Mouse (Mus musculus) layer of hippocampus, postnatal 10 days (tissue): Measurements from ENCODE around the gene Efcab5. TPM values are rescaled to one million over a fixed set of nuclear protein-coding genes. Genes with fewer than 3 reads are reported as not detected.
A peak's percentile ranks its signal among the peaks of the same experiment; 100 is the strongest.
"Not testable (repeated sequence)": the region's sequence is repeated elsewhere in the genome, so short reads cannot be mapped to it uniquely, and the experiment has no call there.

ENCODE experiments used
- DNase-seq, 2 experiments: peaks; one replicate each; pipeline ENCODE4 v3.0.0; 2021; ENCODE audit warnings: low spot score in 2 of 2
- total RNA-seq, 2 experiments: library from RNA; stranded (reverse); gene quantifications; 2 replicates each; pipeline ENCODE4 v1.2.3; 2021

The Efcab5 gene
- total RNA-seq, 2 experiments from 2014 or later: 2.3 to 2.4 TPM

GRCm38 (mm10) chr11:77096991-77097390 is 91.8 kb downstream of the Efcab5 start:
- DNase-seq: no peak

- no peak for DNase-seq
Measured at GRCm38 (mm10) chr11:77096581-77096980, 92.2 kb downstream of the Efcab5 start.

GRCm38 (mm10) chr11:77095206-77095605 is 93.6 kb downstream of the Efcab5 start:
- DNase-seq: no peak

DNA sequence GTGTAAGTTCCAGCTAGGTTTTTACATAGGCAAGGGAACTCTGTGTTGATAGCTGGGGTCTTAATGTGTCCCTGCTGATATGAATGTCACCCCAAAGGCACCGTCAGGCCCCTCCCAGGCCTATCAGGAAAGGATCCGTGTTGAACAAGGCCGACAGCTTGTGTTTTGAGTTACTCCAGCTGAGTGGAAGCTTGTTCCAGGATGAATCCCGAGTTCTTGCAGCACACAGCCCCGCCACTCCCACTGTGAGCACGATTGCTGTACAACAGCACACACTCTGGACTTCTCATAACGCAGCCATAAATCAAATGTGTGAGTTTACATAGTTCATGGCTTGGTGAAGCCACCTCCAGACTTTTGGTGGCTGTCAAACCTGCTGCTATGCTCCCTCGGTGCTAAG is 94.6 kb downstream of the Efcab5 start:
- DNase-seq: no peak

GRCm38 (mm10) chr11:77093208-77093607 is 95.6 kb downstream of the Efcab5 start:
- DNase-seq: peak; percentile 58 to 59

DNA sequence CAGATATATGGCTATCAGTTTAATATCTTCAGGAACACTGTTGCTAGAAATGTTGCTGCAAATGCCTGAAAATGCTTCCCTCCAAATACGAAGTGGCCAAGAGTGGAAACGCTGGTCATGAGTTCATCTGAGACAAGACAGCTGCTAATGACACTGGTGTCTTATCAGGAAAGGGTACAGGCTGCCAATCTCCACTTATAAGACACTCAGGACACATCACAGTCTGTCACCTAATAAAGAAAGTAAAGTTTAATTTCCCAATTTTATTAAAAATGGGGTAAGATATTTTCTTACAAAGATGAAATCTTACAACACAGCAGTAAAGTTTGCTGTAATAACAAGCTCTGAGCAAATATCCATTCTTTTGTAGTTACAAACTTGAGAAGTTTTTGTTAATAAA is 99.6 kb downstream of the Efcab5 start:
- no peak for DNase-seq

- DNase-seq: no peak
Measured at GRCm38 (mm10) chr11:77087004-77087403, 101.8 kb downstream of the Efcab5 start.

GRCm38 (mm10) chr11:77084001-77084682 is 104.6 kb downstream of the Efcab5 start:
- no peak for DNase-seq

DNA sequence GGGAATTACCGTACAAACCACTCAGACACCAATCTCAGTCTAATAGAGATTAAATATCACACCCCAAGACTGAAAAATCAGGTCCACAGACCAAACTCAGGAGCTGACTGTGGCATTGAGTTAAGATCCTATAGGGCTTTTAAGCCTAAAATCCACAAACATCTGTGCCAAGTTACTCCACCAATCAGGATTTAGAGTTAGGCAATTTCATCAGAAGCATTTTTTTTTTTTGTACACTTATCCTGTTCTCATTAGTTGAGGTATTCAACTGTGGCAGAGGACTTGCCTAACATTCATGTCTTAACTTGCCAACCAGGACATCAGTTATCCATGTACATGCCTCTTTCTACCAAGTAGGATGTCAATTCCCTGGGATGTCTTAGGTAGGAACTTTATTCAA is 109.4 kb downstream of the Efcab5 start:
- no peak for DNase-seq

- peak; percentile 89 for DNase-seq
Measured at GRCm38 (mm10) chr11:77078273-77079134, 110.3 kb downstream of the Efcab5 start, which contains the start of gene Nsrp1. Gene Nsrp1 (minus strand): TSS chr11:77078435.

GRCm38 (mm10) chr11:77077792-77078191 is 111.0 kb downstream of the Efcab5 start:
- DNase-seq: peak; percentile 18 to 38

DNA sequence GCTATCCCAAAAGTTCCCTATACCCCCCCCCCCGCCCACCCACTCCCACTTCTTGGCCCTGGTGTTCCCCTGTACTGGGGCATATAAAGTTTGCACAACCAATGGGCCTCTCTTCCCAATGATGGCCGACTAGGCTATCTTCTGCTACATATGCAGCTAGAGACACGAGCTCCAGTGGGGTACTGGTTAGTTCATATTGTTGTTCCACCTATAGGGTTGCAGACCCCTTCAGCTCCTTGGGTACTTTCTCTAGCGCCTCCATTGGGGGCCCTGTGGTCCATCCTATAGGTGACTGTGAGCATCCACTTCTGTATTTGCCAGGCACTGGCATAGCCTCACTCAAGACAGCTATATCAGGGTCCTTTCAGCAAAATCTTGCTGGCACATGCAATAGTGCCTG is 111.4 kb downstream of the Efcab5 start:
- DNase-seq: not testable (repeated sequence)

- DNase-seq: peak in 1 of 2 experiments; percentile 23
Measured at GRCm38 (mm10) chr11:77070721-77071120, 118.0 kb downstream of the Efcab5 start.

GRCm38 (mm10) chr11:77068825-77069224 is 119.9 kb downstream of the Efcab5 start:
- DNase-seq: no peak

GRCm38 (mm10) chr11:77063406-77063805 is 125.4 kb downstream of the Efcab5 start:
- DNase-seq: no peak

- DNase-seq: no peak
Measured at GRCm38 (mm10) chr11:77061951-77062350, 126.8 kb downstream of the Efcab5 start.

- DNase-seq: no peak
Measured at GRCm38 (mm10) chr11:77042816-77043215, 146.0 kb downstream of the Efcab5 start.

DNA sequence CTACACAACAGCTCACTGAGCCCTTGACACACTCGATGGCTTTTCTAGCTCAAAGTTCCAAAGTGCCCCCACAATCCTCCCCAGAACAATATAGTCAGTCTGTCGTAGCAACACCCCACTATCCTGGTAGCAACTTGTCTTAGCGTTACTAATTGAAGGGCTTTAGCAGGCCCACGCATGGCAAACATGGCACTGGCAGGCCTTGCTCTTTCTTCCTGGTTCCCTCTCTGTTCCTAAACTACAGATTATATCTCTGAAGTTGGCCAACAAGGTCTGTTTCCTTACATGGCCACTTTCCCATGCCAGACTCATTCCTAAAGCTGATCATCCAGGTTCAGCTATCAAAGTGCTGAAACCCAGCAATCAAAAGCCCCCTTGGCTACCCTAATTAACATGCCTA is 146.9 kb downstream of the Efcab5 start:
- DNase-seq: no peak
